Mouse (Mus musculus) urinary bladder, postnatal 36 days (tissue): ENCODE measurements at regions not wholly inside any gene's neighbourhood (a gene's known extent, or its start where the extent isn't known, plus 50 kb on each side); places are given as distances from the start of the nearest gene placed in this dataset.

Source experiments
- DNase-seq, 2 experiments: peaks; one replicate each; pipeline ENCODE4 v3.0.0; 2022; ENCODE audit warnings: low spot score in 2 of 2, mixed read lengths in 1 of 2

- DNase-seq, result peak in 1 of 2 experiments; percentile 16
Observed at GRCm38 (mm10) chrX:145848937-145849783, 344.2 kb upstream of the Amot start.

GRCm38 (mm10) chrX:145833106-145833505 is 328.1 kb upstream of the Amot start:
- DNase-seq, result no peak

DNA sequence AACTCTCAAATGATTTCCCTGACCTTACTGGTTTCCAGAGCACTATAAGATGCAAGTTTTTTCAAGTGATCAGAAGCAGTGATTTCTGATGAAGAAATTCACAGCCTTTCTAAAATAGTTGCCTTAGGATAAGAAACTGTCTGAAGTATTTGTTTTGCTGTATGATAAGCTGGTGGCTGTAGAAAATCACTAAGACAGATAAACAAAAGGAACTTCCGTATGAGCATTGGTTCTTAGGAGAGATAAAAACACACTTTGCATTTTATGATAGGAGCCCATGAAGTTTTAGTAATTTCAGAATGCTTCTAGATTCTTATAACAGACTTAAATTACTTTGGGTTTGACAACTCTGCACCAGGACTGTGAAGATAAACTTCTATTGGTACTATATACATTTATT is 308.0 kb upstream of the Amot start:
- DNase-seq, result no peak
